Mouse (Mus musculus) frontal cortex, adult (tissue): ENCODE measurements around the gene Dnajb2.
A peak's percentile ranks its signal among the peaks of the same experiment; 100 is the strongest.

ENCODE experiments used
- ATAC-seq: cut with Nextera tagmentation; 2 replicates; pipeline ENCODE4 v1.9.2; 2017; ENCODE audit warnings: mild to moderate bottlenecking, moderate library complexity, mixed read lengths; ENCODE audit not compliant: low TSS enrichment

The Dnajb2 gene

DNA sequence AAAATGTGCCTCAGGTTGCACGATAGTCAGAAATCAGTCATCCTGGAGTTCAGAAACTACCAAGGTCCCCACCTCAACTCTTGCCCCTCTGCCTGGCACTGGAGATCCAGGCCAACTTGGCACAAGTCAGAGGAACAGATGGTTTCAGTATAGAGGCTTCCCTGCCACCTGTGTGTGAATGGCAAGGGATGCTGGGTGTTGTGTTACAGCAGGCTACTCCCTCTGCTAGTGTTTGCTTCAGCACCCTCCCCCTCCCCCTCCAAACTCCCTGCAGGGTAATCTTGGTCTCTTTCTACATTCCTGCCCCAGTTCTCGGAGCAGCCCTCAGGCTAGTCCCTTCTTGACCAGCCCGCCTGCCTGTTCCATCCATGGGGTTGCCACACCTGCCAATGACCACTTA is 14.3 kb downstream of the Dnajb2 start:
- ATAC-seq, result no peak

DNA sequence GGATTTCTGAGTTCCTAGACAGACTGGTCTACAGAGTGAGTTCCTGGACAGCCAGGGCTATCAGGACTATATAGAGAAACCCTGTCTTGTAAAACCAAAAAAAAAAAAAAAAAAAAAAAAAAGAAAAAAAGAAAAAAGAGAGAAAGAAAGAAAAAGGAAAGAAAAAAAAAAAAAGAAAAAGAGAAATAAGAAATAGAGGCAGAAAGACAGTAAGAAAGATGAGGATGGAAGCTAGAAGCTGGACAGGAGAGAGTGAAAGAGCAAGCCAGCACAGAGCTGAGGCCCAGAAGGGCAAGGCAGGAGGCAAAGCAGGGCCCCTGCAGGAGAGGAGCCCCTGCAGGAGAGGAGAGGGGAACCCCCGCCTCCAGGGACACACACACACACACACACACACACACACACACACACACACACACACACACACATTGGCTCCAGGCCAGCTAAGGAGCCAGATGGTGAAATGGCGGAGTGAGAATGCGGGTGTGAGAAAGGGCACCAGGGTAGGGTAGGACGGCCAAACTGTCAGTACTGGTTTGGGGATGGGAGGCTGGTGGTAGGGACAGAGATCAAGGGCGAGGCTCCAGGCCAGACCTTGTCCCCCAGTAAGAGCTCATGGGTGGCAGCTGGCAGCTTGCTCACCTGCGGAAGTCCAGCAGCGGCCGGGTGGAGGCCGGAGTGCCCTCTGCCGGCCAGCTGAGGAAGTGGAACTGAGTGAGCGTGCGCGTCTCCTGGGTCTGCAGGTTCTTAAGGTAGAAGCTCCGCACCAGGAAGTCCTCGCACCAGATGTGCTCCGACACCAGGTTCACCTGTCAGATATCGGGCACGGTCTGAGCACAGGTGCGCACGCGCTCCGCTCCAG is 15.1 kb downstream of the Dnajb2 start:
- peak; percentile 10; the same call in 1 of the 2 replicates for ATAC-seq

DNA sequence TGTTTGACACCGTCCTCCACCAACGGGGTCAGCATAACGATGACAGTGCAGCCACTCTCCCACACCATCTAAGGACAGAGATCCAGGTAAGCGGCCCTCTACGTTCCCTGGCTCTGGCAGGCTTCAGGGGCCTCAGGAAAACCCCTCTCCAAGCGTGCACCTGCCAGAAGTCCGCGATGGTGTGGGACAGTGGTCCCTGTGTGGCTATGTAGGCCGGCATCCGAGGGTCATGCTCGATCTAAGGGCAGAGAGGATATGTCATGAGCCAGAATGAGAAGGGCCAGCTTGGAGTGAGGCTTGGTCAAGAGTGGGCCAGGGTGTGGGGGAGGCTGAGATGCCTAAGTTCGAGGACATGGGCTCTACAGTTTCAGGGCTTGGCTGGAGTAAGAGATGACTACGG is 16.1 kb downstream of the Dnajb2 start:
- no peak for ATAC-seq

DNA sequence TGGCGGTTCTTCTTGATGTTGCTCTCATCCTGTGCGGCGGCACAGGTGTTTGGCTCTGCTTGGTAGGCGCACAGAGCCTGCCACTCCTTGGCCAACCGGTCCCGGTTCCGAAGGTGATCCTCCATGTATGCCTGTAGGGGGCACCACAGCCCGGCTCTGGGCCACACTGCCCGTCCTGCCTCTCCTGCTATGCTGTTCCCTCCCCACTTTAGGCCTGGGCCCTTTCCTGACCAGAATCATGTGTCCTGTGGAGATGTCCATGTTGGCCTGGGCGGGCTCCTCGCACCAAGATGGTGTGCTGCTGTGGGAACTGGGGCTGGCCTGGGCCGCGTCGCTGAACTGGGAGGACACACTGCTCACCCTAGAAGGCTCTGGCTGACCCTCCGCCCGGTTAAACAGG is 16.8 kb downstream of the Dnajb2 start:
- ATAC-seq, result no peak

DNA sequence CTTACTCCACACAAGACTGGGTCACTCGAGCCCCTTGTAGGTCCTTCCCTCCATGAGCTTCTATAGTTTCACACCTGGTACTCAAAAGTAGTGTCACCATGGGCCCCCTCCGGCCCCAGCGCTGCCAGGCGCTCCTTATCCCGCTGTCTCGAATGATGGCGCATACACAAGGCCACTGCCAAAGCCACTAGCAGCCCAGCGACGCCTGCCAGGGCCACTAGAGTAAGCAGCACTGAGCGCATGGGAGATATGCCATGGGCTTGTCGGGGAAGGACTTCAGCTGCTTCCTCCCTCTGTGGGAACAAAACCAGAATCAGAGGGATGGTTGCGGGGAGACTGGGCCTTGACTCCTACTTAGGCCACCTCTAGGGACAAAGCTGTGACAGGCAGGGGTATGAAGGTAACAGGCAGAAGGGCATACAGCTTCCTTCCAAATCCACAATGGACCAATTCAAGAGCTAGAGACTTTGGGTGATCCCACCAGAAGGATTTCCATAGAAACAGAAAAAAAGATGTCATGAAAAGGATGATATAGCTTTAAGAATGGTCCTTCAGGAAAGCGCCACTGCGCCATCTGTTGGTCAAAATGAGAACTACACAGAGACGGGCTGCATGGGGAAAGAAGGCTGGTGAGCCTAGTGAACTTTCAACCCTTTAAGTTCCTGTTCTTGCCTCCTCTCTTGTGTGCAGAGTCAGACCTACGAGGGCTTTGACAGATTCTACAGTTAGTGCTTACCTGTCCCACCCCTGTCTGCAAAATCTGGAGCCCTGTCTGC is 17.8 kb downstream of the Dnajb2 start:
- peak; percentile 15; the same call in 1 of the 2 replicates for ATAC-seq

DNA sequence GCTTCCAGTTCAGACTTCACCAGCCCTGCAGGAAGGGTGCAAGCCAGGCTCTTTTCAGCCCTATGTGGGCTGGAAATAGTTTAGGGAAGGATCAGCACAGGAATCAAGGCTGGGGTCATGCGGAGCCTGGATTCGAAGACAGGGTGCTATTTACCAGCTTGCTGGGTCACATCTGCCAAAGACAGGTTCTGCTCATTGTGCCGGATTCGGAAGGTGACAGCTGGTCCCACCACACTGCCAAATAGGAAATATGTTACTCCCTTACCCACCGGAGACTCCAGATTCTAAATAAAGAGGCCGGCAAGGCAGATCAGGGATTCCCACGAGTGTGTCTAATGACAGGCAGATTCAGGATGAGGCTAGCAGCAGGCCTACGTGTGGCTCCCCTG is 18.4 kb downstream of the Dnajb2 start:
- ATAC-seq, result peak; percentile 15; the same call in 1 of the 2 replicates

DNA sequence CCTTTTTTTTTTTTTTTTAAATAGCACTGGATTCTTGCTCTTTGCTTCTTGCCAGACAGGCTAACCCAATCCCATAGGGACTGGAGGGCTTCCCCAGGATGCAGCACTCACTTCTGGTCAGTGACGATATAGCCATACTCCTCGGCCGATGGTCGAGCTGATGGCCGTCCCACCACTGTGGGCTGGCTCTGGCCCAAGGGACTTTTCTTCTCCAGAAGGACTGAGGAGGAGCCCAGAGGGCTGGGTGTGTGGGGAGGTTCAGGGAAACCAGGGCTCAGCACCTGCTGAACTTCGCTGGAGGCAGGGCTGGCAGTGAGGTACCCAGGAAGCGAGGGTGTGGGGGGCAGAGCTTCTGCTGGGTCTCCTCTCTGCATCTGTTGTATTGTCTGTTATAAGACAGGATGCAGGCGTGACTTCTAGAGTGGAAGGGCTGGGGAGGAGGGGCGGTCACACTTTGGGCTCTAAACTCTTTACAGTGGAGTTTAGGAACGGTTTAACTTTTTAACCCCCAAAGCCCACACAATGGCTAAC is 19.4 kb downstream of the Dnajb2 start:
- no peak for ATAC-seq

DNA sequence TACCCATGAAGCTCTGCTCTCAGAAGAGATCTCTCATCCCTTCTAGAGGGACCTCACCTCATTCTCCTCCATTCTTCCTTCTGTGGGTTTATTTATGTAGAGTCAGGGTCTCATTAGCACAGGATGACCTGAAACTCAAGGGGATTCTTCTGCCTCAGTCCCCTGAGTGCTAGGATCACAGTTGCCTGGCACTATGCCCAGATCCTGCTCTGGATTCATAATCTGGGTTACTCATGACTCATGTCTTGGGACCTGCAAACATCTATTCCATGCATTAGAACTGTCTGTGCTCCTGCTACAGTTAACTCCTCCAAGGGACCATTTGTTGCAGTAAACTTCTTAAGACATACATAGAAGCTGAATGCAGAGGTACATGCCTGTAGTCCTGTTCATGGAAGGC is 25.1 kb downstream of the Dnajb2 start:
- no peak for ATAC-seq

DNA sequence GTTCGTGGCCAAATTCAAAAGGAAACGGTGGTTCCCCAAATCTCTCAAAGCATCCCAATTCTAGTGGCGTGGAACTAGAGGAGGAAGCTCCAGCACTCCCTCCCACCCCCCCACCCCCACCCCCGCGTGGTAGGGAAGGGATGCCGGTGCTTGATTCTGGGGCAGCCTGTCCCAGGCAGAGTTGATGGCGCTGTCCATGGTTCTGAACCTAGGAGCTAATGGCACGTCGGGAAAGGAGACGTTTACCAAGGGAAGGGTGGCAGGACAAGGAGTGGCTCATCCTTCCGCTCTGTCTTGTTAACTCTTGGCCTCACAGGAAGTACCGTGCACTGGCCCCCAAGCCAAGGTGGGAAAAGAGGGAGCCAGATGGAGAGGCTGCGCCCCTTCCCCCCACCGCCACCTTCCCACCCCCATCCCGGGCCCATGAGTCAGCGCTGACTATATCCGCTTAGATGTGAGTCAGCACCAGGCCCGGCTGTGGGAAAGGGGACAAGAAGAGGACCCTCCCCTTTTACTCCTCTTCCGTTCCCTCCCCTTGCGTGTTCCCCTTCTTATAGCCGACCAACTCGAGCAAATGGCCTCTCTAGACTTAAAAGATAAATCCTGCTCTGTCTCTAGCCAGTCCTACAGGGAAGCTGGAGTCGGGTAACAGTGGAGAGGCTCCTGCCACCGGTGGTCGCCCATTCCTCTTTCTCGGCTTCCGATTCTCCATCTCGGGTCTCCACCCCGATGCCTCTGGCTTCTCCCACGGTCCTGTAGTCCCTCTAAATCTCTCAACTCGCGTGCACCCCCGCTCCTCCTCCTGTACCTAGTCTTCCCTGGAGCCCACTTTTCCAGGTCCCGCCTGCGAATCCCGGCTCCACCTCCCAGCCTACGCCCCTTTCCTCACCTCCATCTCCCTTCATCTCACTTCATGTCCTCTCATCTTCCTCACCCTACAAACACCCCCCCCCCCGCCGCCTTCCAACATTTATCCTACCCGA is 27.1 kb downstream of the Dnajb2 start:
- peak; percentile 49 for ATAC-seq

DNA sequence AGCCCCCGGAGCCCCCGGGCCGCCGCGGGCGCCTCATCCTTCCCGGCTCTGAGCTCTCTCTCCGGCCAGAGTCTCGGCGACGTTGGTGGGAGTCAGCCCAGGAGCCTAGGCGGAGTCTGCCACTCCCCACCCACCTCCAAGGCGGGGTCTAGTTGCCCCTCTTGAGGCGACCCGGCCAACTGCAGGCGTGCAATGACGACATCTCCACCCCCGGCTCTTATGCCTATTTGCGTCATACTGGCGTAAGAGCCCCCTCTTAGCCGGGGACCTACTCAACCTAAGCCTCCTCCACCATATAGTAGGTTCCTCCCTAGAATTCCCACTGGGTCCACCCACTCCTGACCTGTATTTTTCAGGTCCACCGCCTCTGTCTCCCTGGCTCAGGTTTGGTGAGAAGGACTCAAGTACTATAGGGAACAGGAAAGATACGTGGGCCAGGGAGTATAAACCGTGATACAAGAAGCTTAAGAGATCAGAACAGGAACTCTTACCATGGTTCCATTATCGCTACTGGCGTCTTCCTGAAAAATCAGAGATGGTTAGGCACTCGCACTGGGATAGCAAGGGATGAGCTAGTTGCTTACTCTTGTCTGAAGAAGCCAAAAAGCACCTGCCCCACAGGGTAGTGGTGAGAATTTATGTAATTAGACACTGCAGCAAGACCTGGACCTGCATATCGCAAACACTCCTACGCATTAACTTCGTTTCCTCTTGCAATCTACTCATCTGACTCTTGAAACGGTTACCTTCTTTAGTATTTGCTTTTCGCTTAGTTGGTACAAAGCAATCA is 28.1 kb downstream of the Dnajb2 start, which contains the start of gene Ptprn:
Gene Ptprn, minus strand, starts transcription at position 412 of the 790 bp plus-strand sequence.
- ATAC-seq, result peak; percentile 76

DNA sequence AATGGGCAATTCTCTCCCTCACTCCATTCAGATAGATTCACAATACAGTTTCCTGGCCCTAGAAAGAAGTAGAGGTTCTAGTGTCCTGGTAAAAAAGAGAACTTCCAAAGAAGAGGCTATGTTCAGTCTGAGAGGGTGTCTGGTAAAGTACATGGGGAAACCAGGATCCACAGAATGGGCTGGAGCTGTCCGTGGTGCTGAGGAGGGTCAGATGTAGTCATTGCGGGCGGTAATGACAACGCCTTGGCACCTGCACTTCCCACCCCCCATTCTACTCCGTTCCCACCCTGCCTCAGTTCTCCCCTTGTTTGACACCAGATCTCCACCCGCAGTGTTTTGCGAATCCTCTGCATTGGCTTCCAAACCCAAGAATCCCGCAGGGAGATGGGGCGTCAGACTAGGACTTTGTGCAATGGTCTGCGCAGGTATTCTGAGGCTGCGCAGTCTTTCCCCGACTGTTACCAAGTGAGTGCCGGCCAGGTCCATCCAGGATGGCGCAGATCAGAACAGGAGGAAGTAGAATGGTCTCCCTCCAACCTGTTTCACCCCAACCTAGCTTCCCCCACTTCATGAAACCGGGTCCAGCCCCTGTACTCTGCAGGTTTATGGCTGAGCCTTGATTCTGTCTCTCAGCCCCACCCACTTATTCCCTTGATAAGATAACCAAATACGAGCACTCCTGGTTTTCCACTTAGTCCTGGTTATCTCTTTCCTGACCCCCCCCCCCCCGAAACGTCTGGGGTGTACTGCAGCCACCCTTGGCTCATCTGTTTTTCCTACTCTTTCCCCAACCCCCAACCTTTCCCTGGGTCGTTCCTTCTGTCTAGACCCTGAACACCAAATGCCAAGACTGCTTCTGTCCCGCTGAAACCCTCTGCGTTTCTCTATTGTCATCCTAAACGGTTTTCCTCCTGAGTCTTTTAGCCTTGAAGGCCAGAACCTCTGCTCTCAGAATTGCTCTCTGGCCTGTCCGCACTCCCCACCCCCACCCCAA is 41.3 kb downstream of the Dnajb2 start:
- ATAC-seq, result peak; percentile 68

DNA sequence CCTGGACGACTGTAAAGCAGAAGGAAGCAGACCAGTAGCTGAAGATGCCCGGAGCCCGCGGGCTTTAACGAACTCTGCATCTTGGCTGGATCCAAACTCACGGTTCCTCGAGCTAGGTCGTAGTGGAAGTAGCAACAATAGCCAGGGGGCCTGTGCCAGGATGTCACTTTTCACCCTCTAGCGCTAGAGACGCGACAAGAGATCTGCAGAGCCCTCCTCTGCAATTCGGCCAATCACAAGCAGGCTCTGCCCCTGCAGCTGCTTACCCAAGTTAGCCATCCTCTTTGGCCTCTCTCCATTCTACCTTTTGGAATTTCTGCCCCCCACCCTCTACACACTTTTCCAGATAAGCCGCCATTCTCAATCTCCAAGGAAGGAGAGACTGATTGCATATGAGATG is 42.0 kb downstream of the Dnajb2 start, which contains the start of gene Resp18:
Gene Resp18, minus strand, starts transcription at position 188 of the 400 bp plus-strand sequence.
- peak; percentile 56 for ATAC-seq

DNA sequence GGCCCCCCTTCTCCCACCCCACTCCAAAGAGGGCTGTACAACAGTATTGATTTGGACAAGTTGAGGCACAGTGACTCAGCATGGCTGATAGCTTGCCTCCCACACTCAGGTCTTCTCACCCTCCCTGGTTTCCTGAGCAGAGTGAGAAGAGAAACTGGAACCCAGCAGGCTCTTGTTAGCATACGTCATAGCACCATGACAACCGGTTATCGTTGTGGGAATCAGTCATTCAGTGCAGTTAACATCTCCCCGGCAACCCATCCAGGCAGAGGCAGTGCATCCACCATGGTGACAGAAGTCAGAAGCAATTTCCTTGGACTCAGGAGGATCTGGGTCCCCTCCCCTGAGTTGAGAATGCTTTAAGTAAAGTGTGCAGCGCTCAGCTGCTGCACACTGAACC is 46.8 kb downstream of the Dnajb2 start:
- ATAC-seq, result peak; percentile 85

DNA sequence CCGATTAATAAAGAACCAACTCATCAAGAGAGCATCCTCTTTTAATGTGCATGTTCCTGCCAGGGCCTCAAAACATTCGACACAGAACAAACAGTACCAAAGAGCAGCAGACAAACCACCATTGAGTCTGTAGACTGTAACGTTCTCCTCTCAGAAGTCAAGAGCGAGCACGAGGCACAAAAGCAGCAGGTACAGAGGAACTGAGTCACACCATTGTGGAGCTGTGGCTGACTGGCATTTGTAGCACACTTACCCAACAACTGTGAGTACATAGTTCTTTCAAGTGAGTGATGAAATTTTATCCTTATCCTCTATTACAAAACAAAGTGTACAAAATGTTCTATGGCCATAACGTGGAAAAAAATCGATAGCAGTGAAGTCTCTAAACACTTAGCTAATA is 48.7 kb downstream of the Dnajb2 start:
- ATAC-seq, result no peak

DNA sequence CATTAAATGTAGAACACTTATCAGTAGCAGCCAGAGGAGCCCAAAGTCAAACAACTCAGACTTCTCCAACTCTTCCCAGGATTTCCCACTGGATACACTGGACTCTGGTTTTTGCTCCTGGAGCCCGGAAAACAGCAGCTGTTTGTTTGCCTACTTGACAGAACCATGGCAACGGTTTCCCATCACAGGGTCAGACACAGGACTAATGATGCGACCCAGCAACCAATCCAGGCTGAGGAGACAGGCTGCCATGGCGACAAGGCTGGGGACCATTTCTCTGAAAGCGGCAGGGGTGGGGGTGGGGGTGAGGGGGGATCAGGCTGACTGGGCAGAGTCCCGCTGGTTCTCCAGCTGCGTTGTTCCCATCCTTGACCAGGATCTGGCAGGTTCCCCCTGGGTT is 53.2 kb downstream of the Dnajb2 start:
- no peak for ATAC-seq

DNA sequence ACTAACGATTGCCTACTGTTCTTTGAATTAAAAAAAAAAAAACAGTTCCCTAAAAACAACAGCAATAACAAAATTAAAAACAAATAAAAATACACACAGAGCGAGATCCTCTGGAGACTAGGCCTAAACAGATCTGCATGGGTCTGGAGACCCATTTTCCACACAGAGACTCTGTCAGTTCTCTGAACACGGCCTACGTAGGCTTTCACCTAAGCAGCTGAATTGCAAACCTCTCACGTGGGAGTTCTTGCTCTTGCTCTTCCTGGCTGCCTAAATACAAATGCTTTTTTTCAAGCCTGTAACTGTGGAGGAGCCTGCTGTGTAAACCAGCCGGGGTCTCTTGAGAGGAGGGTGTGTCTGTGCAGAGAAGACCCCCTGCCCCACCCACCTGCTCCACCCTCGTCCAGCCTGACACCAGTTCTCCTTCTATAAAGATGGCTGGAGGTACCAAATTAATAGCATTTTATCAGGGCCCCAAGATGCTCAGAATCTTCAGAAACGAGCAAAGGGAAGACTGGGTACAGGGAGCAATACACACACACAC is 53.8 kb downstream of the Dnajb2 start:
- peak; percentile 72 for ATAC-seq

DNA sequence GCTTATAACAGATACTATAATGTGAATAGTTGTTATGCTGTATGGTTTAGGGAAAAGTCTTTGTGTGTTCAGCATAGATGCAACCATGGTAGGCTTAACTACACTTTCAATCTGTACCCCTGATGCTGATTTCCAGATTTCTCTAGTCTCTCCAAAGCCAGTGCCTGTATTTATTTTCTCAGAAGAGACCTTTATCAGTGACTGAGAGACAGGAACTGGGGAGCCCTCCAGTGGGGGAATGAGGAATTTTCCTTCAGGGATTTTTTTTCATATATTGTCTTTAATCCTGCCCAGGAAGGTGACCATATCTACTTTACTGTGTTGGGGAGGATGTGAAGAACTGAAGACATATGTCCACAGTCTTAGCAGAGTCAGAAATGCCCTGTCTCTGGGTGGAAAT is 54.4 kb downstream of the Dnajb2 start:
- peak; percentile 54; the same call in 1 of the 2 replicates for ATAC-seq

DNA sequence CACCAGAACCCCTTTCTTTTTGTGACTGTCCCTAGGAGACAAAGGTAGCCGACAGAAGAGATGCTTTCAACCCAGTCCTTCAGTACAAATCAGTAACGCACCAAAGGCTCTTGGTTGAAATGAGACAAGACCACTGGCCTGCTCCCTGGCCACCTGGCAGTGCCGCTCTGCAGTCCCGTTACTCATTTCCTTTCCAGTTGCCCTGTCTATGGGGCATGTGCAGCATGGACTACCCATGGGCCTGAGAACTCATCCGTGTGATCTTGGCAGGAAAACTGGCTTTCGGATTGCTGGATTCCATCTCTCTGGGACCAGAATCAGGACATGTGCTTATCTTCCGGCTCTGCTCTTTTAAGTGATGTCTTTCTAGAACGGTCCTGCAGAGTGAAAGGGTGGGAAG is 55.1 kb downstream of the Dnajb2 start:
- no peak for ATAC-seq
